Mouse (Mus musculus): ENCODE data around the gene Vcpkmt.
A peak's percentile ranks its signal among the peaks of the same experiment; 100 is the strongest.
"Not testable (repeated sequence)": the region's sequence is repeated elsewhere in the genome, so short reads cannot be mapped to it uniquely, and the experiment has no call there.

Gene Vcpkmt

GRCm38 (mm10) chr12:69582613-69583269 lies at the start of gene Vcpkmt:
Gene Vcpkmt (minus strand): TSS chr12:69583028.
- DNase-seq (ENCODE audit: low read depth, low spot score), result peak; percentile 91

GRCm38 (mm10) chr12:69618590-69618989 lies 35.8 kb upstream of the Vcpkmt start:
- not testable (repeated sequence) for DNase-seq (ENCODE audit: low read depth, low spot score)

DNA sequence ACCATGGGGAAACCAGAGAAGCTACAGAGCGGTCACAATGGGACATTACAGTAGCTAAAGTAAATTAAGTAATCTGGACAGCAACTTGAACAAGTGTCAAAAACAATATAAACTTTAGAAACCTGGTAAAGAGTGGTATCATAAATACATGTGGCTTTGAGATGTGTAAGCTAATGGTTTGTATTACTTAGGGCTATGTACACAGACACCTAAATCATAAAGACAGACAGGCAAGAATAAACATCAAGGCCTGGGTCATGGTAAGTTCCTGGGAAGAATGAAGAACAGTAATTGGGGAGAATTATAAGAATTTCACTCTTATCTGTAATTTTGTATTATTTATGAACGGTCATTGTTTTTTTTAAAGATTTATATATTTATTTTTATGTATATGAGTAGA lies 21.5 kb upstream of the Vcpkmt start:
- DNase-seq (ENCODE audit: low read depth, low spot score), result no peak

- no peak for DNase-seq (ENCODE audit: low read depth, low spot score)
These were observed 14.6 kb upstream of the Vcpkmt start for GRCm38 (mm10) chr12:69597446-69597845.

- DNase-seq (ENCODE audit: low read depth, low spot score), result no peak
These were observed 10.3 kb upstream of the Vcpkmt start for GRCm38 (mm10) chr12:69593130-69593529.

GRCm38 (mm10) chr12:69583270-69583629 lies 422 bp upstream of the Vcpkmt start:
- no peak for DNase-seq (ENCODE audit: low read depth, low spot score)

- no peak for DNase-seq (ENCODE audit: low read depth, low spot score)
These were observed 614 bp downstream of the Vcpkmt start for GRCm38 (mm10) chr12:69582216-69582612.

DNA sequence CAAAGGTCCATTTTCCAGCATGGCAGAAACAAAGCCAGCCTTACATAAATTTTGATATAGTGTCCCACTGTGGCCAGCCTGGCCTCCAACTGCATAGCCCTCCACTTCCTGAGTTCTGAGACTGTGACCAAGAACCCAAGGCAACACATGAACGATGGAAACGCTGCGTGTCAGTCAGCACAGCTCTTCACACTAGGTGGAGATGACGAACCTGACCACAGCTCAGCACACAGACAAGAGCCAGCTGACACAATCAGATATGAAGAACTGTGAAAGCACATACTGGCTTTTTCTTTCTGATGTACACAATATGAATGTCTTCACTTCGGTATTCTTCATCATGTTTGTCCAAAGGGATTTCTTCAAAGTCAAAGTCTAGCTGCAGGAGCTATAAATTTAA lies 3.2 kb downstream of the Vcpkmt start:
- no peak for DNase-seq (ENCODE audit: low read depth, low spot score)

GRCm38 (mm10) chr12:69576120-69576627 lies 6.7 kb downstream of the Vcpkmt start:
- no peak for DNase-seq (ENCODE audit: low read depth, low spot score)

DNA sequence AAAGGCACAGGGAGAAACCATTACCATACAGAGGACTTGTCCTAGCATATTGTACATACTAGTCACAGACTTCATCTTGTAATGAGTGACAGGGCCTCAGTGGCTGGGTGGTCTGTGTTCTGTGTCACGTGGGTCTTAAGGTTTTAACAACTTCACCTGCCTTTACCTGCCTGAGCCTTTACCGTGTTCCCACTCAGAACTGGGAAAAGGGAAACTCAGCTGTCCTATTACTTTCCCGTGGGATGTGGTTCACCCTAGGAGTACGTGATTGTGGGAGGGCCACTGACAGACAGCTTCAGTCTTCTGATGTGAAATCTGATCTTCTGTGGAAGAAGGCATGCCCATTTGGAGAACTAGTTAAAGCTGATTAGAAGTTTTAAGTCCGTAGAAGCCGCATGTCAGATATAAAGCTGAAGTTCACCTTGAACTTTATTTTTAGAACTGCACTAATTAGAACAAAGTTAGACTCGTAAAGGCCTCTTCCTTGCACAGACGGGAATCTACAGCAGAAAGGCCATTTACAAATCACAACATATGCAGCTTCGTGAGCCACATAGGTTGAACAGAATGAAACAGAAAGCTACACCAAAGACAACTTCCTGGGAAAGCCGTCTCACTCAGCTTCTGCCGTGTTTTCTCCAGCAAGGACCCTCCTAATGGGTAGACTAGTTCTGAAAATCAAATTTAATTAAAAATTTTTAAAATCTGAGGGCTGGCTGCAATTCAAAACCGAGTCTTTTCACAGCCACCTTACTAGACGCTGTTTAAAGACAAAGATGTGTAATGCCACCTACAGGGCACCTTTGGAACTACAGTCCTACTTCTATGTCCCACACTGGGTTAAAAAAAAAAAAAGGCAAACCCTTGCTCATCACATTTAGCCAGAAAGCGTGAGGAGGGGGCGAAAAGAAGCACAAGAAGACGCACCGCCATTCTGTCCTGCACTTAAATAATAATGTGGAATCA lies 8.6 kb downstream of the Vcpkmt start:
- peak; percentile 87 for DNase-seq (ENCODE audit: low read depth, low spot score)

- no peak for DNase-seq (ENCODE audit: low read depth, low spot score)
These were observed 9.6 kb downstream of the Vcpkmt start for GRCm38 (mm10) chr12:69573271-69573670.

GRCm38 (mm10) chr12:69569926-69570325 lies 12.9 kb downstream of the Vcpkmt start:
- DNase-seq (ENCODE audit: low read depth, low spot score), result no peak

DNA sequence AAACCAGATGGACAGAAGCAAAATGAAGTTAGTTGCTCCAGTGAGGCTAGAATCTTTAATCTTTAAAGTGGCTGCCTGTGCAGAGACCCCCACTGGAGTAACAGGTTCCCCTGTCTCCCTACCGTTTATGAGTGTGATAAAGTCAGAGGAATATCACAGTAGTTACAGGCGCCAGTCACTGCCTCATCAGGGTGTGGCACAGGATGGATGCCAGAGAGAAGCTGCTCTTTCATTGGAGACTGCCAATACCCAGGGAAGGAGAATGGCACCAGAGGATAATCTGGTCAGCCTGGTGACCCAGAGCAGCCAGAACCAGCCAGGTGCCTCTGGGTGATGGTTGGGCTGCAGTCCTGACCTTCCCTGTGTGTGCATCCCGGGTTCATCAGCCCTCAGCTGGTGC lies 14.6 kb downstream of the Vcpkmt start:
- no peak for DNase-seq (ENCODE audit: low read depth, low spot score)

- not testable (repeated sequence) for DNase-seq (ENCODE audit: low read depth, low spot score)
These were observed 21.8 kb downstream of the Vcpkmt start for GRCm38 (mm10) chr12:69561006-69561405.

- no peak for DNase-seq (ENCODE audit: low read depth, low spot score)
These were observed 26.5 kb downstream of the Vcpkmt start for GRCm38 (mm10) chr12:69556221-69556861.

DNA sequence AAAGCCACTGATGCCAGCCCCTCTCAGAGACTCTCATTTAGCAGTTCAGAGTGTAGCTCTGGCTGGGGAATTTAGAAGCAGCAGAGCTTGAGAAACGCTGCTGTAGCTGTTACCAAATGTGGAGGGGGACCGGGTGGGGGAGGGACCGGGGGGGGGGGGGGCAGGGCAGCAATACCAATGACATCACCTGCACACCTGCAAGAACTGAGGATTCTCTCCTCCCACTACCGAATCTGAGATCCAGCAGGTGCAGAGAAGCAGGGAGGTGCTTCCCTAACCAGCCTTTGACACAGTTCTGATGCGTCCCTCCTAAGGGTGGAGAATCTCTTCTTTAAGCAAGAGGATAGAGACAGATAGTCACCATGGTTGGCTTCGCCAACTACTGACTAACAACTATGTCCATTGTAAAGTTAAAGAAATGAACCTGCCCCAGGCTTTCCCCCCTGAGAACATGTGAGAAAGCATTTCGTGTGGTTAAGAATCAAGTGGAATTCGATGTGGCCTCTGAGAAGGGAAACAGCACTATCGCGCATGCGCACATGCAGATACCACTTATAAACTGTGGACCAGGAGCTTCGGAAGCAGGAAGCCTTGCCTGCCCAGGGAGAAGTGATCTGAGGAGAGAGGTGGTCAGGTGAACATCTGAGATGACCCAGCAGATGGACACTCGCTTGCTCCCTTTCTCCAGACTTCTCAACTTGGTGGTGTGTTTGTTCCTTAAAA lies 37.2 kb downstream of the Vcpkmt start:
- peak; percentile 83 for DNase-seq (ENCODE audit: low read depth, low spot score)

- DNase-seq (ENCODE audit: low read depth, low spot score), result no peak
These were observed 37.8 kb downstream of the Vcpkmt start for GRCm38 (mm10) chr12:69544994-69545393.

DNA sequence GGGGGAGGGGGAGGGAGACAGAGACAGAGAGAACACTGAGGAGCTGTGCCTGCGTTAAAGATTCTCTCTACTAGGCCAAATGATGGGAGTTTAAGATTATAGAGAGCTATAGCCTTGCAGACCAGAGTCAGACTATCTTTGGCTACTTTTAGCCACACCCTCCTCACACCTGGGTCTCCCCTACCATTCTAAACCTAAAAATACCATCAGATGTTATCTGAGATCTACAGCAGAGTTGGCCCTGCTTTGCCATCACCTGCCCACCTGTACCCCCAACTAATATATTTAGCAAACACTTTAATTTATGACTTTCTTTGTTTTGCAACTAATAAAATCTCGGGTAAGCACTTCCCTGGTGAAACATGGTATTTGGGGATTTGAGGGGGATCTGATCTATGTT lies 38.3 kb downstream of the Vcpkmt start:
- peak; percentile 74 for DNase-seq (ENCODE audit: low read depth, low spot score)

GRCm38 (mm10) chr12:69542376-69542775 lies 40.5 kb downstream of the Vcpkmt start:
- no peak for DNase-seq (ENCODE audit: low read depth, low spot score)

DNA sequence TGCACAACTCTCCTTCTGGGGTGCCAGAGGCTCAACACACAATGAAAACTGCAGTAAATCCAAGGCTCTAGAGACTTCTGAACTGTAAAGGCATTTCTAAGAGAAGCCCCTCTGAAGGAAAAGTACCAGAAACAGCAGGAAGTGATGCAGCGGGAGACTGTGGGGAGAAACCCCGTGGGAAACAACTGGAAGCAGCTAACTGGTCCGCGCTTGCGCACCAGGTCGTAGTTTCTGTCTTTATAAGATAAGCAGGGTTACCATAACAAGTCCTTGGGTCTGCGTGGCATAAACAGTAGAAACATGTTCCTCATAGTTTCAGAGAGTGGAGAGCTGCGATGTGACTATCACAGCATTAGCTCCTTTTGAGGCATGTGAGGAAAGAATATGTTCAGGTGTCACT lies 41.2 kb downstream of the Vcpkmt start:
- no peak for DNase-seq (ENCODE audit: low read depth, low spot score)

- no peak for DNase-seq (ENCODE audit: low read depth, low spot score)
These were observed 43.5 kb downstream of the Vcpkmt start for GRCm38 (mm10) chr12:69539353-69539752.

Data from A20 (cell line).